Mouse (Mus musculus) bone marrow macrophage, adult 2 months (primary cell): ENCODE results near the gene Pkd1l3.

ENCODE experiments used
- CTCF ChIP-seq: IDR thresholded peaks from 2 replicates; pipeline ENCODE4 v1.5.1; 2012; ENCODE audit warnings: low read depth, mild to moderate bottlenecking, low read length, moderate library complexity
- POLR2A ChIP-seq: IDR thresholded peaks from 2 replicates; pipeline ENCODE4 v1.6.1; 2012; ENCODE audit warnings: mild to moderate bottlenecking, low read depth, low read length, borderline replicate concordance

DNA sequence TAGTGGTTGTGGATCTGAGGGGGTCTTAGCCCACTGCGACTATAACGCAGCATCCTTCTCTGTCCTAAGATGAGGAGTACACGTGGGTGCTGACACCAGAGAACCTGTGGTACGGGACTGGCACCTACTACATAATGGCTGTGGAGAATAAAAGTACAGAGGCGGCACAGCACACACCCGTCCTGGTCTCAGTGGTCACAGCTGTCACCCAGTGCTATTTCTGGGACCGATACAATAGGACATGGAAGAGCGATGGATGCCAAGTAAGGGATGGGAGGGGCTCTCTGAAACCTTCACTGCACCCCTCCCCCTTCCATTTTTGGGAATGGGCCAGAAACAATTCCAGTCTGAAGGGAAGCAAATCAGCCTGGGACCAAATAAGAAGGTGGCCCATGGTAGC lies 20.8 kb downstream of the Pkd1l3 start:
- TF ChIP-seq CTCF (no peak), POLR2A (no peak)
